Mouse (Mus musculus): ENCODE measurements around the gene Sppl2a.

DNA sequence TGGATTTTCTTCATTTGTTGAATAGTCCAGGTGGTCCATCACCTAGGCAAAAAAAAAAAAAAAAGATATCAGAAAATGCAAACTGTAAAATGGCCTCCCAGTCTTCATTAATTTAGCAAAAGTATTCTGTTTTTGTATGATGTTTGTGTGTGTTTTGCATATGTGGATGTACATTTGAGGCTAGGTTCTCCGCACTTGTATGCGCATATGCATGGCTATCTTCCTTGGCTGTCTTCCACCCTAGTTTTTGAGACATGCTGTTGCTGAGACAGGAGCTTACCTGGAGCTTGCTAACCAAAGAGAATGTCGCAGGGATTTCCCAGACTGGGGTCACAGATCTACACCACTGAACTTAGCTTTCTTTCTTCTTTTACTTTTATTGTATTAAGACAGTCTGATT, 38.8 kb downstream of the Sppl2a start:
- TF ChIP-seq CTCF (IDR thresholded peaks at IDR 0.05; ENCODE audit: low read depth): no peak
- TF ChIP-seq EP300 (IDR thresholded peaks at IDR 0.05; ENCODE audit: low read depth): no peak

Data from liver, embryonic 14.5 days (tissue).